Mouse (Mus musculus): Measurements from ENCODE around the gene Rapgef3.

Gene Rapgef3

GRCm38 (mm10) chr15:97793386-97794153 lies 25.8 kb upstream of the Rapgef3 start:
- no peak for DNase-seq (ENCODE audit: low spot score in 2 of 2)

DNA sequence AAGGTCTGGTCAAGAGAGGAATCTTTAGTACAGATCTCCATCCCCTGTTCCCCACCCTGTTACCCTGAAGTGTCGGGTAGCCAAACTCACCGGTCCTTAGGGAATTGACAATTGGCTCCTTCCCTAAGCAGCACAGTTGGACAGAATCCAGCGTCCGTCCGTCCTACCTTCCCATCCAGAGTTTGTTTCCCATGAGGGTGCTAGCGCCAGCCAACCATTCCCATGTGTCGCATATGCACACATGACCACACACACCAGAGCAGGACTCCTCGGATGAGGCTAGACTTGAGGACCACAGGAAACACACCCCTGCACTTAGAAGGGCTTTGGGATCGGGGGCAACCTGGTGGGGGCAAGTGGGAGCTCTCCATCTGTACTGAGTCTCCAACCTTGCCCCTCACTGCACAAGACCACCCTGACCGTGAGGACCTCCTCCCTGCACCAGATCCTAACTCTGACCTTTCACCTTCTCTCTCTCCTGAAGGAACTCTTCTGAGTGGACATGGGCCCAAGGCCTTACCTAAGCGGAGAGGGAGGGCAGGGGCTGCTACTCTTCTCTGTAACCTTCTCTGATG lies 23.4 kb upstream of the Rapgef3 start:
- DNase-seq (ENCODE audit: low spot score in 2 of 2) = peak in 1 of 2 experiments; percentile 35

- peak; percentile 60 to 72 for DNase-seq (ENCODE audit: low spot score in 2 of 2)
Measured at GRCm38 (mm10) chr15:97789761-97790505, 22.2 kb upstream of the Rapgef3 start.

- peak; percentile 79 to 81 for DNase-seq (ENCODE audit: low spot score in 2 of 2)
Measured at GRCm38 (mm10) chr15:97788821-97789220, 21.0 kb upstream of the Rapgef3 start.

DNA sequence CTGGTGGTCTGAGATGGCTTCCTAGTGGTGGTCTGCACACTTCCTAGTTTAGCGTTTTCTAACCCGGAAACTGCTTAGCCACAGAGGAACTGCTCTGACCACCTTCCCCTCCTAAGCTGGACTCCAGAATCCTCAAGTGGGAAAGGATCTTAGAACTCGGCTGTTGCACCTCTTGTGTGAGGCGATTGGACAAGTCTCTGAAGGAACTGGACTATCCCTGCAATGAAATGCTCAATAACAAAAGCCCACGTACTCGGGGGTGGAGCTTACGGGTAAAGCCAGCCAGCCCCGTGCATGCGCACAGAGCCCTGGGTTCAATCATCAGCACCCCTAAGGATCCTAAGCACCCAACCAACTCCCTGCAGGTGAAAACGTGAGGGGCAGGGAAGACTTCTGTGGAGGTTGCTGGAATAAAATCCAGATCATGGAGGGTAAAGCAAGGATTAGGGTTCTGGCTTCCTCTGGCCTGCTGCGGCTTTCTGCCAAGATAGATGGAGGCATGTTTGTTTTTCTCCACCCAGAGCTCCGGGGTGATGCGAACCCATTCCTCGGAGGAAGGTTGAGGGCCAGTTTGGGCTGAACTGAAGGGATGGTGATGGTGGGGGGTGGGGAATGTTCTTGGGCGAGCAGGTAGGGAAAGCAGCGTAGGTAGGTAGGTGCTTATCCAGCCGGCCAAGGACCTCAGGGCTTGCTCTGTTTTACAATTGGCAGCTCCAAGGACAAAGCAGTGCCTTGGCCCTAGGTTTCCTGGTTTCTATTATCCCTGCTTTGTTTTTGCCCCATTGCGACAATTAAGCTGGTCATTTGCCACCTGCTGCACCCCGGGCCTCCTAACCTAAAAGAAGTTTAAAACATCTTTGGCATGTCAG lies 20.3 kb upstream of the Rapgef3 start:
- peak in 1 of 2 experiments; percentile 32 for DNase-seq (ENCODE audit: low spot score in 2 of 2)

- DNase-seq (ENCODE audit: low spot score in 2 of 2) = peak in 1 of 2 experiments; percentile 27
Measured at GRCm38 (mm10) chr15:97787148-97787798, 19.5 kb upstream of the Rapgef3 start.

DNA sequence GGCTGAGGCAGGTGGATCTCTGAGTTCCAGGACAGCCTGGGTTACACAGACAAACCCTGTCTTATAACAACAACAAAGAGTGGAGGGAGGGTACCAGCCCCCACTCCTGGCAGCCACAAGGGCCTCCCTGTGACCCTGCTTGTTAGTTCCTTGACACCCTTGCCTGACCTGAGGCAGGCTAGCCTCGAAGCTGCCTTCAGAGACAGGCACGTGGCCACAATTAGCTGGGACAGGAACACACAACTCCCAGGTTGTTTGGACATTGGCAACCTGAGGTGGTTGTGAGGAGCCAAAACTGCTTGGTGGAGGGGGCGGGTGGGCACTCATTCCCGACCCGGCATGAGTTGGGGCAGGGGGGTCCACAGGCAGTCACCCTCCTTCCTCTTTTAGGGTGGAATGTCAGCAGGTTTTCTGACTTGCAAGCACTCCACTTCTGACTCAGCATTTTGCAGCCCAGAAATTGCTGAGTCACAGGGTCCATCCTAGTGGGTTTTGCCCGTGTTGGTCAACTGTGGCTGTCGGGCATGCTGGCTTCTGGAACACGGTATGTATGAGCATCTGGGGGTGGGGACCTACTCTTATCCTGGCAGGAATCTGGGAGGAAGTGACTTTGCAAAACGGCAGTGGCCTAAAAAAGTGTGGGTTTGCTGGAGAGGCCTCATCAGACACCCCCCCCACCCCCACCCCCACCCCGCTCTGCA lies 18.8 kb upstream of the Rapgef3 start:
- DNase-seq (ENCODE audit: low spot score in 2 of 2) = no peak

- no peak for DNase-seq (ENCODE audit: low spot score in 2 of 2)
Measured at GRCm38 (mm10) chr15:97785731-97786411, 18.1 kb upstream of the Rapgef3 start.

DNA sequence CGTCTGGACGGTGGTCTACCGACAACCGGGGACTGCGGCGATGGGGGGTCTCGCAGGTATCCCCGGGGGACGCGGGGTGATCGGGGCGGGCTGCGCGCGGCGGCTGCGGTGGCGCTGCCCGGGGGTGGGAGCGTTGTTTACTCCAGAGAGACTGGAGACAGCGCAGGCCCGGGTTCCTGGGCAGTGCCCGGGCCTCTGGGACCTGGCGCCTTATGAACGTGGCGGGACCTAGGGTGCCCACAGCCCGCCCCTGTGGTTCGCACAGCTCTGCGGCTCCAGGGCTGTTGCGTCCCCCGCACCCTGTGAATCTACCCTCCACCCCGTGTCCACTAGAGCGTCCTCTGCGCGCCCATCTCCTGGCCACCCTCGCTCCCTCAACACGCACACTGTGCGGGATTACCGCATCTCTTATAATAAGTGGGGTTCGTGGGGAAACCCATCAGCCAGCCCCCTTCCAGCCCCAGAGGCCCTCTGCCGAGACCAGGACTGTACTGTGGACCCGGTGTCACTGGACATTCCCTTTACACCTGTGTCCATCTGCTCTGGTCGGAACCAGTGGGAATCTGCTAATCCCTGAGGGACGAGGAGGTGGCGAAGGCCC lies 16.9 kb upstream of the Rapgef3 start:
- peak in 1 of 2 experiments; percentile 55 for DNase-seq (ENCODE audit: low spot score in 2 of 2)

- DNase-seq (ENCODE audit: low spot score in 2 of 2) = peak; percentile 89 to 92
Measured at GRCm38 (mm10) chr15:97784092-97784559, 16.4 kb upstream of the Rapgef3 start.

DNA sequence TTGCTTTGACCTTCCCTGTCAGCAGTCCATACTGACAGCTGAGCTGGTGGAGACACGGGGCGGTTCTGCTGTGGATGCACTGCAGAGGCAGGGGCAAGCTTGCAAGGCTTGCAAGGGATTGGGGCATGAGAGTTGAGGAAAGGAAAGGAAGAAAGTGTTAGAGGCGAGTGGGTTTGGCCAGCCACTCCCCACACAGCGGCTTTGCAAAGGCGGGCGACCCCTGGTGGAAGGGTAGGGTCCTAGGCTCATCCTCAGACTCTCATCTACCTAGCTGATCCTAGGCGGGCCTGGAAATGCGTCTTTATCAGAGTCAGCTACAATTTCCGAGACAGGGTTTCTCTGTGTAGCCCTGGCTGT lies 15.0 kb upstream of the Rapgef3 start:
- DNase-seq (ENCODE audit: low spot score in 2 of 2) = peak; percentile 64 to 83

DNA sequence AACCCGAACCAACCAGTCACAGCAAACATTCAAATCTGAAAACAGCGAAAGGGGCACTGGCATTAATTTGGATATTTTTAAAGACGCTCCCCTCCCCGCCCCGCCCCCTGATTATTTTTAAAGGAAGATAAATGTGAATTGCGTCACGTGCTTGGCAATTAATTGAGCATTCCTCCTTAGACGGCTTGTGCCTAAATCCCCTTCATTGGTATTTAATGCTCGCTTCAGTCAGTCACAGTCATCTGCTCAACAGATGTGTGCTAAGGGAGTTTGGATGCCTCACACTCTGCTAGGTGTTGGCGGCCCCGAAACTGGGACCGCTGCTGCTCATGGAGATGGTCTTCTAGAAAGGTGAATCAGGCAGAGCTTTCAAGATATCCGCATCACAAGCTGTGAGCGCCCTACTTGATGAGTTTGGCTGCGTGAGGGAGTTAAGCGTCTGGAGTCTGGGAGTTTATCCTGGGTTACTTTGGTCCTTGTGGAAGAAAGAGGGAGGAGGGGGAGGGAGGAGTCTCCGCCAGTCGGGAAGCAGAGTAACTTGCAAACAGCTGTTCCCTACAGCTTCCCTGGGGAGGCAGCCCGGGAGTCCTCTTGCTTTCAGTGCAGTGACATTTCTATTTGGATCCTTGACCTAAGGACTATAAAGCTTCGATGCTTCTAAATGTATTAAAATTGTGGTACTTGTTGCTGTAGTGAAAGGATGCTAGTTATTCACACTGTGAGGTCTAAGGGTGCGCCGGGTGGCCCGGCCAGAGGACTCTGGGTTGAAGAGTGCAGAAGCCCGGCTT lies 14.4 kb upstream of the Rapgef3 start:
- DNase-seq (ENCODE audit: low spot score in 2 of 2) = no peak

- DNase-seq (ENCODE audit: low spot score in 2 of 2) = peak; percentile 72 to 78
Measured at GRCm38 (mm10) chr15:97780611-97781031, 12.8 kb upstream of the Rapgef3 start.

GRCm38 (mm10) chr15:97779576-97779975 lies 11.8 kb upstream of the Rapgef3 start:
- no peak for DNase-seq (ENCODE audit: low spot score in 2 of 2)

- DNase-seq (ENCODE audit: low spot score in 2 of 2) = no peak
Measured at GRCm38 (mm10) chr15:97778311-97779098, 10.7 kb upstream of the Rapgef3 start, which contains the start of gene Slc48a1. TSS of gene Slc48a1 (plus strand) at chr15:97778520.

DNA sequence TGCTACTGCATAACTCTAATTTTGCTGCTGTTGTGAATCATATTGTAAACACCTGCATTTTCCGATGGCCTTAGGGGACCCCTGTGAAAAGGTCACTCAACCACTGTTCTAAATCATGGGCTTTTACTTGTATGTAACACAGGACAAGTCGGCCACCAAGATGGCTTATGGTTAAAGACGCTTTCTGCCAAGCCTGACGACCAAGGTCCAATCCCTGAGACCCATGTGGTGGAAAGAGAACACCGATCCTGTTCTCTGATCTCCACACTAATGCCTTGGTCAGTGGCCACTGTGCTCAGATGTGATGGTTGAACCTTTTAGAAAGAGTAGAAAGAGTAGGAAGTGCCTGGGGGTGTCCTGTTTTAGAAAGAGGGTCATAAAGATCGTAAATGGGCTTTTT lies 9.1 kb upstream of the Rapgef3 start:
- no peak for DNase-seq (ENCODE audit: low spot score in 2 of 2)

DNA sequence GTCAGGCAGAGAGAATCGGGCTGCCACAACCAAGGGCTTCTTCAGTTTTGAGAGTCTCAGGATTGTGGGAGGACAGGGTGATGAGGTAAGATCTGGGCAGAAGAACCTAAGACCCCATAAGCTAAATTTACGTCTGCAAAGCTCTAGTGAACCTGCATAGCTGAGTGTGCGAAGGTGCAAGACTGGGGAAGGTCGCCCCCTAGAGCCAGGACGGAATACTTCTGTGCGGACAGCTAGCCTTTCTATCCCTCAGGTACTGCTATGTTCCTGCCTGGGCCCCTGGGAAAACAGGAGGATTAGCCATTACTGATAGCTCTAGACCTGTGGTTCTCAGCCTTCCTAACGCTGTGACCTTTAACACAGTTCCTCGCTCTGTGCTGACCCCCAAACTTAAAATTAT lies 8.7 kb upstream of the Rapgef3 start:
- DNase-seq (ENCODE audit: low spot score in 2 of 2) = peak; percentile 66 to 82

DNA sequence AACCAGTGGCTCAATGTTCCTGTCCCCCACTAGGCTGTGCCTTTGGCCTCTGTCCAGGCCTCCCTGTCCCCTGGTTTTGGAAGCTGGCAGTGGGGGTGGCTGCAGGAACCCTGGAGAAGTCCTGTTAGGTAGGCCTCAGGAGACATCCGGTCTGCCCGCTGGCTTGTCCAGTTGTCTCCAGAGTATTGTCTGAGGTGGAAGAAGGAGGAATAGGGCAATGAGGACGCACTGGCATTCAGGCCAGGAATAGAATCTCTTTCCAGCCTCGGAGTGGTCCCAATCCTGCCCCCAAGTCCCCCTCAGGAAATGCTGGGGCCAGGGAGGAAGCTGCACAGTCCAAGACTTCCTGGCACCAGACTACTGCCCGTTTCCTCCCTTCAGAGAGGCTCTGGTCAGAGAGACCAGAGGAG lies 6.2 kb upstream of the Rapgef3 start:
- no peak for DNase-seq (ENCODE audit: low spot score in 2 of 2)
